Mouse (Mus musculus): Measurements from ENCODE around the gene Mafk. TPM values are rescaled to one million over a fixed set of nuclear protein-coding genes. Genes with fewer than 3 reads are reported as not detected.
A peak's percentile ranks its signal among the peaks of the same experiment; 100 is the strongest.
"Not testable (repeated sequence)": the region's sequence is repeated elsewhere in the genome, so short reads cannot be mapped to it uniquely, and the experiment has no call there.

Gene Mafk
- polyA plus RNA-seq (2015; fragmentation: Nextera tagmentation; extraction: Ambion mirVana), result 10.6 and 11.1 TPM in 2 replicates

DNA sequence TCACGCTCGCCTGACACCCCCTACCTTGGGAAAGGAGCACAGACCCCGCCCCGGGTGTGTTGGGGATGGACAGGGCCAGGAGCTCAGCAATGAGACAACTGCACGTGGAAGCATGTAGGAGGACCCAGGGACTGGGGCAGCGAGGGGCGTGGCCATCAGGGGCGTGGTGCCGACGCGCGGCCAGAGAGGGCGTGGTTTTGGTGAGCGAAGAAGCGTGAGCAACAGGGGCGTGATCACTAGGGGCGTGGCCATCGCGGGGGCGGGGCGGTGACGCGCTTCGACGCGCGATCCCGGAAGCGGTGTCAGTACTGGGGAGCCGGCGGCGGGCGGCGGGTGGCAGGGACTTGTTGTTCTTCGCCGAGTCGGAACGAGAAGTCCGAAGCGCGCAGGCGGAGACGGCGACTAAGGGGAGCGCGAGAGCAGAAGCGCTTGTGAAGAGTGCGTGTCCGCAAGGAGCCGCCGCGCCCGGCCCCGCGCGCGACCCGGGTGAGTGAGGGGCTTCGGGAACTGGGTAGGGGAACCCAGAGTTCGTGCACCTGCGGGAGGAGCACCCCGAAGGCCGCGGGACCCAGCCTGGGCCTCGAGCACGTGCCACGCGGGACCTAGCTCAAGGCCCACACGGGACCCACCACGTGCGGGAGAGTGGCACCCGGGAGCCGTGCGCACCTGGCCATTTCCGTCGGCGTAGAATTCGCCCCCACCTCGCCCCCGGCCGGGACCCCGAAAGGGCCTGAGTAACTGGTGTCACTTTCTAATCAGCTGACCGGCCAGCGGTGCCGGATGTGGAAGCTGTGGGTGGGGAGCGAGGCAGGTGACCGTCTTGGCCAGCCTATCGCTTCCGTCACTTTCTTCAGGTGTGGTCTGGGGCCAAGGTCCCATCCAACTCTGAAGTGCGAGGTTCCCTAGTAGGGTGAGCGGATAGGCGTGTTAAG, at the start of gene Mafk:
Gene Mafk, plus strand, starts transcription at position 287 of the 932 bp plus-strand sequence.
- peak within 1 kb of the TSS; percentile 82 for H3K27ac ChIP-seq
- no peaks in the 10 kb centered on the region for H3K27me3 ChIP-seq
- H3K4me1 ChIP-seq, result peaks cover 47% of the 10 kb centered on the region
- peak within 1 kb of the TSS; percentile 100 for H3K4me2 ChIP-seq
- H3K36me3 ChIP-seq, result no peaks in the 10 kb centered on the region
- ATAC-seq (replicated peaks; ENCODE audit: low FRiP score), result peak; percentile 90
- under 1% methylated on average over 92 of the region's 92 CpGs for WGBS
- no peaks in the 10 kb centered on the region for H3K9me3 ChIP-seq (replicated peaks)
- peak within 1 kb of the TSS; percentile 86 for H3K4me3 ChIP-seq (replicated peaks)
- H3K9ac ChIP-seq, result peak within 1 kb of the TSS; percentile 72

DNA sequence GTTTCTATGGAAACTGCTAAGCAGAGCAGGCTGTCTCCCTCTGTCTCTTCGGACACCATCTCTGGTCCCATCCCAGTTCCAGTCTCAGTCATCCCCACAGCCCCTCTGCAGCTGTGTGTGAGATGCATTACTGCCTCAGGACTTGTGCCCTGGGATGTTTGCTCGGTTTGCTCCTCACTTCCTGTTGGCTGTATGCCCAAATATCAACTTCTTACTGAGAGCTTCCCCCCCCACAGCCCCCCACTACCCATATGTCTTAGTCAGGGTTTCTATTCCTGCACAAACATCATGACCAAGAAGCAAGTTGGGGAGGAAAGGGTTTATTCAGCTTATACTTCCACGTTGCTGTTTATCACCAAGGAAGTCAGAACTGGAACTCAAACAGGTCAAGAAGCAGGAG, 48.7 kb upstream of the Mafk start:
- not testable (repeated sequence) for H3K9ac ChIP-seq; H3K4me3 ChIP-seq (replicated peaks); H3K27me3 ChIP-seq; H3K27ac ChIP-seq; ATAC-seq (replicated peaks; ENCODE audit: low FRiP score); H3K36me3 ChIP-seq; H3K9me3 ChIP-seq (replicated peaks); H3K4me2 ChIP-seq; H3K4me1 ChIP-seq
- 38% methylated on average over 3 of the region's 3 CpGs for WGBS

DNA sequence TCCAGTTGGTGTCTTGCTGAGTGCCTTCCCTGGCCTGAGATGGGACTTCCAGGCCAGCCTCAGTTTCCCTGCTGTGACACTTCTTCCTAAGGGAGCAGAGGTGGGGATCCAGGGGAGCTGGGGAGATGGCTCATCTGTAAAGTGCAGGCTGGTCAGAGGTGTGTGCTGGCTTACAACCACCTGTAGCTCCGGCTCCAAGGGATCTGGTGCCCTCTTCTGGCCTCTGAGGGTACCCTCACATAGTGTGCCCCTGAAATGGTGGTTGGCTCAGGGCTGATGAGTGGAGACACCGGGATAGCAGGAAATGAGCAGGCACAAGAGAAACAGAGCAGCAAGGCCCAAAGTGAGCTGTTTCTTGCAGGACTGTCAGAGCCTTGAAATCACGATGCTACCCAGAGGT, 45.5 kb upstream of the Mafk start:
- peaks cover 5% of the 10 kb centered on the region; the same call in 1 of the 2 replicates for H3K4me1 ChIP-seq
- peak; percentile 83 for ATAC-seq (replicated peaks; ENCODE audit: low FRiP score)
- H3K4me2 ChIP-seq, result no peak overlapping the region
- H3K9ac ChIP-seq, result no peak overlapping the region
- 4% methylated on average over 3 of the region's 3 CpGs for WGBS
- no peaks in the 10 kb centered on the region; the same call in 1 of the 2 replicates for H3K27me3 ChIP-seq
- peaks cover 9% of the 10 kb centered on the region for H3K36me3 ChIP-seq
- no peak overlapping the region for H3K4me3 ChIP-seq (replicated peaks)
- no peak overlapping the region for H3K27ac ChIP-seq
- no peaks in the 10 kb centered on the region for H3K9me3 ChIP-seq (replicated peaks)

DNA sequence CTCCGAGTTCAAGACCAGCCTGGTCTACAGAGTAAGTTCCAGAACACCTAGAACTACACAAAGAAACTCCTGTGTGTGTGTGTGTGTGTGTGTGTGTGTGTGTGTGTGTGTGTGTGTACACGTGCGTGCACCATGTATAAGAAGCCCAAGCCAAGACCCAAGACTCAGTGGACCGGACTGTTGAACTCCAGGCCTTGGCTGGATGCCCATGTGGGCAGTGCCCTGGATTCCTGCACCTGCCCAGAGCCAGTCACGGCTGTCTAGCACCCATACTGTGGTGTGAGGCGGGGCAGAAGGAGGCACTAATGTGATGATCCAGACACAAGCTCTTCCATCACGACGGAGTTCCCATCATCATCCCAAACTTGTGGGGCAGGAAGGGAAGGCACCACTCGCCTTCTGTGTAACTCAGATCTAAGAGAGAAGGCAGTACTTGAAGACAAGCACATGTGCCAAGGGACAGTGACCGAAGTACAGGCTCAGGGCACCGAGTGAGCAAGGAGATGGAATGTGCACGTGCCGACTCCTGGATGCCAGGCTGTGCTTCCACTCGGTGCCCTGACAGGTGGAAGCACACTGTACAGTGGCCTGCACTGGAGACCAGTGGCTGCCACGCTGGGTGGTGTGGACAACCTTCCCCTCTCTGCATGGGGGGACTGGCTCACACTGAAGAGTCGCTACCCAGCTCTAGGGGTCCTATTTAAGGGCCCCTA, 41.7 kb upstream of the Mafk start:
- Histone ChIP-seq H3K4me3 (replicated peaks) (no peak overlapping the region), H3K9ac (no peak overlapping the region), H3K4me2 (no peak overlapping the region), H3K9me3 (replicated peaks) (no peaks in the 10 kb centered on the region), H3K36me3 (peaks cover 44% of the 10 kb centered on the region), H3K27me3 (no peaks in the 10 kb centered on the region; the same call in 1 of the 2 replicates), H3K27ac (no peak overlapping the region), H3K4me1 (no peaks in the 10 kb centered on the region)
- ATAC-seq (replicated peaks; ENCODE audit: low FRiP score), result no peak
- 82% methylated on average over 16 of the region's 16 CpGs for WGBS

DNA sequence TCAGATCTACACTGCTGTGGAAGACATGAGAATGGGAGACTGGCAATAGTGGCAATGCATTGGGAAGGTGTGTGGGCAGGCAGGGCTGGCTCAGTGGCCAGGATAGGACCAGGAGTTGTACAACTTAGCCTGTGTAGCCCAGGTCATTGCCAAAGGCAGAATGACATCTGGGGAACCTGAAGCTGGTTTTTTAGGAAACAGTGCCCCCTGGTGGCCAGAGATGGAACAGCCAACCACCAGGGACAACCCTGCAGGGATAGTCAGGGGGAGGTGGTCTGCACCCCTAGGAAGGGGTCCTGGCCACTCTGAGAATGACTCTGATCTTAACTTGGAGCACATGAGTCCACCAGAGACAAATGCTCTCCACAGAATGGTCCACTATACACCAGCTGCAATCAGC, 40.8 kb upstream of the Mafk start:
- Histone ChIP-seq H3K4me3 (replicated peaks) (no peak overlapping the region), H3K4me1 (no peaks in the 10 kb centered on the region), H3K9me3 (replicated peaks) (no peaks in the 10 kb centered on the region), H3K9ac (no peak overlapping the region), H3K27me3 (no peaks in the 10 kb centered on the region; the same call in 1 of the 2 replicates), H3K4me2 (no peak overlapping the region), H3K27ac (no peak overlapping the region), H3K36me3 (peaks cover 53% of the 10 kb centered on the region)
- ATAC-seq (replicated peaks; ENCODE audit: low FRiP score), result no peak

DNA sequence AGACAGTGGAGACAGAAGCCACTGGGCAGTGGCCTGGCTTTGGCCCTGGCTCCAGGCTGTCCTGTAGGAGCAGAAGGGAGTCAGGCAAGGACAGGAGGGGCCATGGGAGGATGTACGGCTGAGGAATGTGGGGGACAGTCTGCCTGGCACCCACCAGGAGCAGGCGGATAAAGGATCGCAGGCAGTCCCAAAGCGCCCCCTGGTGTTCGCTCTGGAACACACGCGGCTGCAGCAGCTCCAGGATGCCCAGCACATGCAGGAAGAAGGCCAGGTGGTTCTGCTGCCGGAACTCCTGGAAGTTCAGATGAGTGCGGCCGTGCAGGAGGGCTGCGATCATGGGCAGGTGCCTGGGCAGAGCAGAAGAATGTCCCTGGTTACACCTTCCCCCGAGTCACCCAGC, 36.6 kb upstream of the Mafk start:
- no peak overlapping the region for H3K4me3 ChIP-seq (replicated peaks)
- no peak overlapping the region for H3K4me2 ChIP-seq
- H3K9me3 ChIP-seq (replicated peaks), result no peaks in the 10 kb centered on the region
- ATAC-seq (replicated peaks; ENCODE audit: low FRiP score), result no peak
- H3K4me1 ChIP-seq, result no peaks in the 10 kb centered on the region
- WGBS, result 29% methylated on average over 12 of the region's 12 CpGs
- peaks cover 94% of the 10 kb centered on the region for H3K36me3 ChIP-seq
- no peak overlapping the region for H3K27ac ChIP-seq
- H3K27me3 ChIP-seq, result no peaks in the 10 kb centered on the region
- H3K9ac ChIP-seq, result no peak overlapping the region

DNA sequence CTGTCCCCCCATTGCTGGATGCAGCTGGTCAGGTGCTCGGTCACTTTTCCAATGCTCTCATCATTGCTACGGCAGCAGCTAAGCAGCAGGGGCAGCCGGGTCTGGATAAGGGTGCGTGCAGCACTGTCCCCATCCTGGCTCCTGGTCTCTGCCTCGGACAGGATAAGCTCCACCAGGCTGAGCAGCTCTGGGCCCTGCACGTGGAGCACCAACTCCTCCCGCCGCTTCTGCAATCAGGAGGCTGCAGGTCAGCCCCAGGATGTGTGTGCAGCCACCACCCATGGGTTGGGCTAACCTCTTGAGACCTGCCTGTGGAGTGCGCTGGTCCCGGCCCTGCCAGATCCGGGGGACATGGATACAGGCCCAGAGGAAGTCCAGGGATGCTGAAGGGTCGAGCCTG, 35.2 kb upstream of the Mafk start:
- Histone ChIP-seq H3K36me3 (peaks cover 97% of the 10 kb centered on the region), H3K4me1 (no peaks in the 10 kb centered on the region), H3K27ac (no peak overlapping the region), H3K4me3 (replicated peaks) (no peak overlapping the region), H3K4me2 (no peak overlapping the region), H3K9ac (no peak overlapping the region), H3K27me3 (no peaks in the 10 kb centered on the region), H3K9me3 (replicated peaks) (no peaks in the 10 kb centered on the region)
- no peak for ATAC-seq (replicated peaks; ENCODE audit: low FRiP score)
- WGBS, result 89% methylated on average over 12 of the region's 12 CpGs

DNA sequence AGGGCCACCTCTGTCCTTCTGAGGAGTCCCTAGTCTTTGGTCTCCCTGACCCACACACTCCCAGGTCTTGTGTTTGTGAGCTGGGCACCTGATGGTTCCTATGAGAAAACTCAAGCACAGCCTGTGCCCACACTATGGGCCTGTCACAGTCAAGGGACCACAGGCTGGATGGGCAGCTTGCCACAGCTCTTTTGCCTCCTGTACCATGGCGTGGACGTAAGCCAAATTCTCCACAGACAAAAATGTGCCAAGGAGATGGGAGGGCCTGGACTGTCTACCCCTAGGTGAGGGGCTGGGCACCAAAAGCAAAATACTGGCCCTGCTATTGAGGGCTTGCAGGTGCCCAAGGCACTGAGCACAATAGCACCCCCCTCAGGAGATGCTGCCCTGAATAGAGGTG, 34.7 kb upstream of the Mafk start:
- no peaks in the 10 kb centered on the region for H3K27me3 ChIP-seq
- H3K4me3 ChIP-seq (replicated peaks), result no peak overlapping the region
- no peaks in the 10 kb centered on the region for H3K4me1 ChIP-seq
- H3K9me3 ChIP-seq (replicated peaks), result no peaks in the 10 kb centered on the region
- peaks cover 97% of the 10 kb centered on the region for H3K36me3 ChIP-seq
- H3K27ac ChIP-seq, result no peak overlapping the region
- no peak overlapping the region for H3K9ac ChIP-seq
- no peak for ATAC-seq (replicated peaks; ENCODE audit: low FRiP score)
- 91% methylated on average over 2 of the region's 2 CpGs for WGBS
- no peak overlapping the region for H3K4me2 ChIP-seq

DNA sequence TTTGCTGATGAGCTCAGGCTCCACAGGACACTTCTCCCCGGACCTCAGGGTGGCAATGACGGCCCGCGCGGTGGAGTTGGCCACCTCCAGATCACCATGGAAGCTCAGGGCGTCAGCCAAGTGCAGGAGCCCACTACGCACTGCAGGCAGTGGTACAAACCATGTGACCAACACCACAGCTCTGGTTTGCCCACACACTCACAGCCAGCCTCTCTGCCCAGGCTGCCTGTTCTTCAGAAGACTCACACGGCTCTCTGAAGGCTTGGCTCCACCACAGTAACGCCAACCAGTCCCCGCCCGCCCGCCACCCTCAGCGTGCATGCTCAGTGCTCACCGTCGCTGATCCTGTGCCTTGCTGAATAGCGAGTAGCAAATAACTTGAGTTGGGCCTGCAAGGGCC, 33.2 kb upstream of the Mafk start:
- H3K27me3 ChIP-seq, result no peaks in the 10 kb centered on the region
- ATAC-seq (replicated peaks; ENCODE audit: low FRiP score), result no peak
- no peak overlapping the region for H3K27ac ChIP-seq
- H3K4me1 ChIP-seq, result no peaks in the 10 kb centered on the region
- peaks cover 98% of the 10 kb centered on the region for H3K36me3 ChIP-seq
- H3K4me2 ChIP-seq, result no peak overlapping the region
- no peak overlapping the region for H3K9ac ChIP-seq
- H3K9me3 ChIP-seq (replicated peaks), result no peaks in the 10 kb centered on the region
- WGBS, result 88% methylated on average over 16 of the region's 16 CpGs
- H3K4me3 ChIP-seq (replicated peaks), result no peak overlapping the region

DNA sequence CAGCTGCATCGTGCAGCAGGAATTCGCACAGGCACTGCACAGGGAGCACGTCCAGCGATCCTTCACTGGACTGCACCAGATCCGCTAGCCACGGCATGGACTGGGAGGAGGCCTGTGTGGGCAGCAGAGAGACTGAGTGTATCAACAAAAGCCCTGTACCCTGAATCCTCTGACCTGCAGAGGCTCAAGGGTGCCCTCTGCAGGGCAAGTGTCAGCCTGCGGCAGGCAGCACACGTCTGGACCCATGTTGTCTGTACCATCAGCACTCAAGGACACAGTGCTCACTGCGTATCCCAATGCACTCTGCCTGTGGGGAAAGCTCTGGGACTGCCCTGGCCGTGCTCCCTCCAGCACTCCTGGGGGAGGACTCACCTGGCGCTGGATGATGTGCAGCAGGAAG, 27.0 kb upstream of the Mafk start:
- no peak for ATAC-seq (replicated peaks; ENCODE audit: low FRiP score)
- Histone ChIP-seq H3K4me2 (no peak overlapping the region), H3K4me1 (no peaks in the 10 kb centered on the region), H3K36me3 (peaks cover 100% of the 10 kb centered on the region), H3K9ac (no peak overlapping the region), H3K9me3 (replicated peaks) (no peaks in the 10 kb centered on the region), H3K4me3 (replicated peaks) (no peak overlapping the region), H3K27ac (no peak overlapping the region), H3K27me3 (no peaks in the 10 kb centered on the region)
- WGBS, result 72% methylated on average over 11 of the region's 11 CpGs

DNA sequence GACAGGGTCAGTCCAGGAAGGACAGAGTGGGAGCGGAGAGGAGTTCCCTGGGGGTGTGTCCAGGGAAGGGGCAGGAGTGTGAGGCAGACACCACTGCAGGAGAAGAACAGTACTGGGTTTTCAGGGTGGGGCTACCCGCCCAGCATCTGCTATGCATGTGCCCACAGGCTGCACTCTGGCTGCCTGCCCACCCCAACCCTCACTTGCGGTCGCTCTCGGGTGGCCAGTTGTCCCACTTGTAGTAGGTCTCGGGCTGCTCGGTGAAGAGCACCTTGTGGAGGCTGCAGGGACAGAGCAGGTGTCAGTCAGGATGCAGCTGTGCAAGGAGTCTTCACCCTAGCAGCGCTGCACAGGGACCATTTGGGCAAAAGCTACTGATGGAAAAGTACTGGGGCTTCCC, 23.1 kb upstream of the Mafk start:
- no peak for ATAC-seq (replicated peaks; ENCODE audit: low FRiP score)
- H3K27ac ChIP-seq, result no peak overlapping the region
- no peak overlapping the region for H3K9ac ChIP-seq
- H3K4me2 ChIP-seq, result no peak overlapping the region
- H3K4me1 ChIP-seq, result no peaks in the 10 kb centered on the region
- no peaks in the 10 kb centered on the region for H3K27me3 ChIP-seq
- H3K36me3 ChIP-seq, result peaks cover 100% of the 10 kb centered on the region
- H3K4me3 ChIP-seq (replicated peaks), result no peak overlapping the region
- H3K9me3 ChIP-seq (replicated peaks), result no peaks in the 10 kb centered on the region
- WGBS, result 97% methylated on average over 8 of the region's 8 CpGs

DNA sequence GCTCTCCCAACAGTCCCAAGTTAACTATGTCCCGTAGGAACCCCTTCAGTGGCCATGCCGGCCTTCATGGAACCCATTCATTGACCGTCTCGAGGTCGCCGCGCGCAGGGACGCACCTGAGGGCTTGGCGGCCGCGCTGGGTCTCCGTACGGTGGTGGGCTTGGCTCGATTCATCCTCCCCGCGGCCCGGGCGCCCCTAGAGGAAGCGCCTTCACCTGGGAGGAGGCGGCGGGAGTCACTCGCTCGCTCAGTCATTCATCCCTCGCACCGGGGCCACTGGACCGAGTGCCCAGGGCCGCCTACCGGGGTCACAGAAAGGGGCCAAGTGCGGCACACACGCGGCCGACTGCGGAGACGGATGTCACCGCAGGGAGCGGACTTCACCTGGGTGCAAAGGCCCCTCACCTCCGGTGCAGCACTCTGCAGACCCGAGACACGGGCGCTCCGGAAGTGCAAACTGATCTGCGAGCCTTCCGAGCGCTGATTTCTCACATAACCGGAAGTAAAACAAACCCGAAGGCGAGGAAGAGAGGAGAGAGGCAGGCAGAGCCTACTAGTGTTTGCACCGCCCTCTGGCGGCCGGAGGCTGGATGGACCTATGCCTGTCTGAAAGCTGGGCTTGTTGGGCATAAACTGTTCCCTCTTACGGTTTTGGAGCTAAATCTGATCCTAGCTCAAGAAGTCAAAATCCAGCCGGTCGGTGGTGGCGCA, 15.9 kb upstream of the Mafk start, which contains the start of gene Ints1:
Gene Ints1, minus strand, starts transcription at position 459 of the 711 bp plus-strand sequence.
- peaks cover 38% of the 10 kb centered on the region for H3K36me3 ChIP-seq
- H3K9me3 ChIP-seq (replicated peaks), result no peaks in the 10 kb centered on the region
- peak within 1 kb of the TSS; percentile 34; the same call in 1 of the 2 replicates for H3K27ac ChIP-seq
- under 1% methylated on average over 55 of the region's 55 CpGs for WGBS
- peak within 1 kb of the TSS; percentile 88 for H3K9ac ChIP-seq
- peak within 1 kb of the TSS; percentile 100 for H3K4me3 ChIP-seq (replicated peaks)
- H3K27me3 ChIP-seq, result no peaks in the 10 kb centered on the region
- peaks cover 14% of the 10 kb centered on the region for H3K4me1 ChIP-seq
- ATAC-seq (replicated peaks; ENCODE audit: low FRiP score), result peak; percentile 92
- H3K4me2 ChIP-seq, result peak within 1 kb of the TSS; percentile 89

Data from kidney, embryonic 15.5 days (tissue).